Mouse (Mus musculus): ENCODE measurements around the gene Cd300e.
"Not testable (repeated sequence)": the region's sequence is repeated elsewhere in the genome, so short reads cannot be mapped to it uniquely, and the experiment has no call there.

Gene Cd300e

DNA sequence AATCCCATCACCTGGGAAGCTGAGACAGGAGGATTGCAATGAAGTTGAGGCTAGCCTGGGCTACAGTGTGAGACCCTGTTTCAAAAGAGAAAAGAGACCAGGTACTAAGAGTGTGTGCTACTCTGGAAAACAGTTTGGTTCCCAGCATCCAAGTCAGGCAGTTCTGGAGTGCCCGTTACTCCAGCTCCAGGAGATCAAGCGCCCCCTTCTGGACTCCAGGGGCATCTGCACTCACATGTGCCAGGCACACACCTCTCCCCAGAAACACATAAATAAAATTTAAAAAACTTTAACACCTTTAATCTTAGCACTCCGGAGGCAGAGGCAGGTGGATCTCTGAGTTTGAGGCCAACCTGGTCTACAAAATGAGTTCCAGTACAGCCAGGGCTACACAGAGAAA lies 19.4 kb upstream of the Cd300e start:
- no peak for DNase-seq

GRCm38 (mm10) chr11:115080886-115081285 lies 18.9 kb upstream of the Cd300e start:
- DNase-seq, result peak; percentile 55

DNA sequence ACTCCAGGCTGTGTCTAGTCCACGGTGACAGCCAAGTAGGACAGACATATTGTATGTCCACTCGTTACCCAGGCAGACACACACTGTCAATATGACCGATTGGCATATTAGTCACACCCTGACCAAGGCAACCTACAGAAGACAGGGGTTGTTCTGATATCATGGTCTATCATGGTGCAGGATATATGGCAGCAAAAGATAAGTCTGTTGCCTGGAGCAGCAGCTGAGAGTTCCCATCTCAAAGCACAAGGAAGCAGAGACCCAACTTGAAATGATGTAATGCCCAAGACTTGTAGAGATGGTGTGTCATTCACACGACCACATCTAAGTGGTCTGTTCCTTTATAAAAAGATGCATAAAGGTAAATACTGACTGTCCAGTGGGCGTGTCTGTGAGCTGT lies 16.7 kb upstream of the Cd300e start:
- no peak for DNase-seq

- no peak for DNase-seq
Measured at GRCm38 (mm10) chr11:115077436-115077835, 15.5 kb upstream of the Cd300e start.

- DNase-seq, result no peak
Measured at GRCm38 (mm10) chr11:115075859-115076258, 13.9 kb upstream of the Cd300e start.

- no peak for DNase-seq
Measured at GRCm38 (mm10) chr11:115075407-115075806, 13.4 kb upstream of the Cd300e start.

- no peak for DNase-seq
Measured at GRCm38 (mm10) chr11:115073002-115073401, 11.0 kb upstream of the Cd300e start.

GRCm38 (mm10) chr11:115071631-115072294 lies 9.8 kb upstream of the Cd300e start:
- DNase-seq, result no peak

GRCm38 (mm10) chr11:115071015-115071551 lies 9.1 kb upstream of the Cd300e start:
- no peak for DNase-seq

GRCm38 (mm10) chr11:115066768-115067167 lies 4.8 kb upstream of the Cd300e start:
- no peak for DNase-seq

DNA sequence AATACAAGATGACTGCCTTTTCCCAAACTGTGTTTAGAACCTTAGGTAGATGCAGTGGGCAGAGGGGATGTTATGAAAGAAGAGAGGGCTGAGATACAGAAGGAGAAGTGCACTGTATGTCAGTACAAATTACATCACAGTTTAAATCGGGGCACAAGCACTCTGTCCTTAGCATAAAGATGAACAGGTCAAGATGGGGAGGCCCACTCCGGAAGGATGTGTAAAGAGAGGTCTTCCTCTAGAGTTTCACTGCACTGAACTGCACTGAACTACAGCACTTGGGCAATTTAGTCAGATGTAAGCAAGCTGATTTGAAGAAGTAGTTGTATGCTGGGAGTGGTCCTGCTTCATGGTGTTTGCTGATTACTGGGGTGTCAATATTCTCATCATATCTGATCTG lies 2.2 kb downstream of the Cd300e start:
- no peak for DNase-seq

- no peak for DNase-seq
Measured at GRCm38 (mm10) chr11:115058701-115059100, 3.3 kb downstream of the Cd300e start.

DNA sequence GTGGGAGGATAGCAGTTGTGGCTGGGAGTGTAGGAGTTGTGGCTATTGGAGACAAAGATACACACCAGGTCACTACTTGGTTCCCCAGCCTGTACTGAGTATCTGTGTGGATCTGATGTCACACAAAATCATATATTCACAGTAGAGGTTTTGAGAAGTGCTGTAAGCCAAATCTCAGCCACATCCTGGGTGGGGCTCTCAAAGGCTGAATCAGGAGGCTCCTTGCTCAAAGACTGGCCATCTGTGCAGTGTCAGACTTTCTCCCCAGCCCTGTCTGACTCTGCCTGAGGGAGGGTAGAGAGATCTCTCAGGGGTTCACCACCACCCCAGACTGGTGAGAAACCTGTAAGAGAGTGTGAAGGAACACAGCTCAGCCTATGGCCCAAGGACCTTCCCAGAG lies 7.4 kb downstream of the Cd300e start:
- no peak for DNase-seq

DNA sequence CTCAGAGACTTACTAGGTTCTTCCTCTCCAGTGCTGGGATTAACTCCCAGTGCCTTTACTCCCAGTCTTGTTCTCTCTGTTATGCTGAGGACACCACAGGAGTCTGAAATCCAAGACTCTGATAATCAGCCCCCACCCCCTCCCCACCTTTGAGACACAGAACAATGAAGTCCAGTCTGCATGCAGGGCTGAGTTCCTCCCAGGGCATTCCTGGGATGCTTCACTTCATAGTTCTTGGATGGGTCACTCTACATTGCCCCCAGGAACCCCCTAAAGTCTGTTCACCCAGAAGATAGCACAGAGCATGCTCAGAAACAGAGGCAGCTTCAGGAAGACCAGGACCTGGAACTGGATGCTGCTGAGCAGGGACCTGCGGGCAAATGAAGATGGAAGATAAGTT lies 9.0 kb downstream of the Cd300e start:
- no peak for DNase-seq

GRCm38 (mm10) chr11:115052206-115052605 lies 9.8 kb downstream of the Cd300e start:
- peak; percentile 76 for DNase-seq

GRCm38 (mm10) chr11:115049282-115049895 lies 12.6 kb downstream of the Cd300e start:
- DNase-seq, result no peak

GRCm38 (mm10) chr11:115048259-115048658 lies 13.7 kb downstream of the Cd300e start, which contains the start of gene Cd300ld3:
Gene Cd300ld3 (minus strand): TSS chr11:115048409.
- DNase-seq, result no peak

DNA sequence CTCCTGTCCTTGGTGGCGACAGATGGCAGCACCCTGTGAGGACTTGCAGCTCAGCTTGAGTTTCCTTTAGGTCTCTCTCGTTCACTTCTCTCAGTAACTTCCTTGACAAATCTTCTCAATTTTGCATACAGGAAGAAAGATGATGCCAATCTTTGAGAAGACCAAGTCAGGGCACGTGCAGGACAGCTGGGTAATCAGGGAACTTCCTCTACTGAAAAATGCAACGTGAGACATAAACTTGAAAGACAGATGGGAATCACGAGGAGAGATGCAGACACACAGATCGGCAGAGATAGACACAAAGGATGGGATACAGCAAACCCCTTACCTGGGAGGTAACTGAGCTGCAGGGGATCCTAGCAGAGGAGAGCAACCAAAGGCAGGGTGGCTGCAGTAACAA lies 24.3 kb downstream of the Cd300e start, which contains the start of gene Cd300ld5:
Gene Cd300ld5, minus strand, starts transcription at position 101 of the 400 bp plus-strand sequence.
- DNase-seq, result not testable (repeated sequence)

- not testable (repeated sequence) for DNase-seq
Measured at GRCm38 (mm10) chr11:115026912-115027311, 35.1 kb downstream of the Cd300e start, which contains the start of gene Cd300ld4. Gene Cd300ld4 (minus strand): TSS chr11:115027012.

DNA sequence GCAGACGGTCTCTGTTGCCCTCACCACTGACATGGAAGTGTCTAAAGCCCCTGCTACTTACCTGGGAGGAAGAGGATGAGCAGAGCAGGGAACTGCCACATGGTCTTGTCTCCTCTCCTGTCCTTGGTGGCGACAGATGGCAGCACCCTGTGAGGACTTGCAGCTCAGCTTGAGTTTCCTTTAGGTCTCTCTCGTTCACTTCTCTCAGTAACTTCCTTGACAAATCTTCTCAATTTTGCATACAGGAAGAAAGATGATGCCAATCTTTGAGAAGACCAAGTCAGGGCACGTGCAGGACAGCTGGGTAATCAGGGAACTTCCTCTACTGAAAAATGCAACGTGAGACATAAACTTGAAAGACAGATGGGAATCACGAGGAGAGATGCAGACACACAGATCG lies 45.9 kb downstream of the Cd300e start, which contains the start of gene Cd300ld2:
Gene Cd300ld2, minus strand, starts transcription at position 101 of the 400 bp plus-strand sequence.
- DNase-seq, result not testable (repeated sequence)

DNA sequence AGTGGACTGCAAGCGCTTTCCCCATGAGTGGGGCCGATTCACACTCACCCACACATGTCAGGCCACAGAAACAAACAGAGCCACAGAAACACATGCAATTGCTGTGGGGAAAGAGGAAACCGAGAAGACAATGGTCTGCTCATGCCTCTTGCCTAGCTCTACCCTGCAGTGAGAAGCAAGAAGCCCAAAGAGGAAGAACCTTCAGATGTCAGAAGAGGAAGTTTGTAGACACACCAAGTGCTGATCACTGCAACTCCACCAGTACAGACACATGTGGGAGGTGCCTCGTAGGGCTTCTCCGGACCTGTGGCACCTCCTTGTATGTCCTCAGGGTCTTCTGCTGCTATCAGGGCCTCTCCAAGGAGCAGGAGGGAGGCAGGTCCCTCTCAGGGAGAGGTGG lies 57.9 kb downstream of the Cd300e start:
- DNase-seq, result no peak

Measured in thymus, postnatal 4 days (tissue).